Mouse (Mus musculus) stomach, postnatal 0 days (tissue): ENCODE measurements around the gene Tmem132a.

Experiments used
- CTCF ChIP-seq: IDR thresholded peaks from 2 replicates; pipeline ENCODE4 v1.5.1; 2016; ENCODE audit warnings: antibody characterized with exemption, low read depth, mild to moderate bottlenecking, moderate library complexity
- EP300 ChIP-seq: optimal IDR thresholded peaks from 2 replicates; pipeline ENCODE3; 2016; ENCODE audit warnings: antibody characterized with exemption

GRCm38 (mm10) chr19:10808524-10809233 lies 61.1 kb downstream of the Tmem132a start:
- TF ChIP-seq CTCF: no peak
- no peak for TF ChIP-seq EP300
